Mouse (Mus musculus) midbrain, embryonic 11.5 days (tissue): ENCODE measurements at regions not wholly inside any gene's neighbourhood (a gene's known extent, or its start where the extent isn't known, plus 50 kb on each side); places are given as distances from the start of the nearest gene placed in this dataset.

Source experiments
- ATAC-seq: fragments of 200-750 bp; cut with Nextera tagmentation; 2 replicates; pipeline ENCODE4 v1.8.0; 2017; ENCODE audit warnings: moderate TSS enrichment, moderate library complexity; ENCODE audit not compliant: low FRiP score
- DNase-seq: peaks from one replicate; pipeline ENCODE4 v3.0.0; 2015; ENCODE audit warnings: low spot score; ENCODE audit errors: missing footprints
- H3K27ac ChIP-seq: fragments of 300-500 bp; sonication (generic); 2 replicates; pipeline ENCODE4 v1.5.1; 2014; ENCODE audit warnings: low read depth, low read length
- H3K27me3 ChIP-seq: fragments of 300-500 bp; sonication (generic); 2 replicates; pipeline ENCODE4 v1.6.1; 2014; ENCODE audit warnings: mild to moderate bottlenecking, low read length, moderate library complexity, mixed read lengths; ENCODE audit not compliant: control insufficient read depth, insufficient read depth
- H3K36me3 ChIP-seq: fragments of 300-500 bp; sonication (generic); 2 replicates; pipeline ENCODE4 v1.6.1; 2014; ENCODE audit warnings: mild to moderate bottlenecking, low read length, moderate library complexity, mixed read lengths; ENCODE audit not compliant: control insufficient read depth, insufficient read depth
- H3K4me1 ChIP-seq: fragments of 300-500 bp; sonication (generic); 2 replicates; pipeline ENCODE4 v1.6.1; 2014; ENCODE audit warnings: low read length; ENCODE audit not compliant: control insufficient read depth, insufficient read depth
- H3K4me2 ChIP-seq: fragments of 300-500 bp; sonication (generic); 2 replicates; pipeline ENCODE4 v1.6.1; 2014; ENCODE audit warnings: mild to moderate bottlenecking, moderate library complexity
- H3K4me3 ChIP-seq: fragments of 300-500 bp; sonication (generic); 2 replicates; pipeline ENCODE4 v1.5.1; 2014; ENCODE audit warnings: low read depth, low read length
- H3K9ac ChIP-seq: fragments of 300-500 bp; sonication (generic); 2 replicates; pipeline ENCODE4 v1.6.1; 2014; ENCODE audit warnings: low read length
- H3K9me3 ChIP-seq: fragments of 300-500 bp; sonication (generic); 2 replicates; pipeline ENCODE4 v1.6.1; 2016; ENCODE audit warnings: low read length; ENCODE audit not compliant: control insufficient read depth
- WGBS: fragments of 180-500 bp; shearing (Covaris S2); extraction: QIAGEN DNeasy Blood & Tissue Kit; methylation state at CpG from one replicate; pipeline ENCODE4 v1.1.7; 2014; 5-methylcytosine and 5-hydroxymethylcytosine counted together

- no peak for ATAC-seq
- Histone ChIP-seq H3K9me3 (no peaks in the 10 kb centered on the region), H3K36me3 (no peaks in the 10 kb centered on the region), H3K4me3 (no peak overlapping the region), H3K4me2 (no peak overlapping the region), H3K27me3 (no peaks in the 10 kb centered on the region), H3K27ac (no peak overlapping the region), H3K4me1 (no peaks in the 10 kb centered on the region), H3K9ac (no peak overlapping the region)
- DNase-seq, result no peak
- 88% methylated on average over 9 of the region's 9 CpGs for WGBS
These were observed 94.9 kb downstream of the Plppr4 start for GRCm38 (mm10) chr3:117265790-117266189.

GRCm38 (mm10) chr3:117247833-117248232 is 112.8 kb downstream of the Plppr4 start:
- ATAC-seq (no peak), DNase-seq (no peak)
- no peaks in the 10 kb centered on the region for H3K9me3 ChIP-seq
- H3K27me3 ChIP-seq, result no peaks in the 10 kb centered on the region
- no peak overlapping the region for H3K9ac ChIP-seq
- H3K4me3 ChIP-seq, result no peak overlapping the region
- no peak overlapping the region for H3K4me2 ChIP-seq
- no peak overlapping the region for H3K27ac ChIP-seq
- no peaks in the 10 kb centered on the region for H3K36me3 ChIP-seq
- no peaks in the 10 kb centered on the region for H3K4me1 ChIP-seq

GRCm38 (mm10) chr3:117241810-117242209 is 118.9 kb downstream of the Plppr4 start:
- WGBS, result 91% methylated on average over 6 of the region's 6 CpGs
- ATAC-seq, result no peak
- Histone ChIP-seq H3K36me3 (no peaks in the 10 kb centered on the region), H3K9me3 (no peaks in the 10 kb centered on the region), H3K4me2 (no peak overlapping the region), H3K4me1 (no peaks in the 10 kb centered on the region), H3K9ac (no peak overlapping the region), H3K27ac (no peak overlapping the region), H3K27me3 (no peaks in the 10 kb centered on the region), H3K4me3 (no peak overlapping the region)
- DNase-seq, result no peak

GRCm38 (mm10) chr3:117226616-117227015 is 134.1 kb downstream of the Plppr4 start:
- DNase-seq, result peak; percentile 41

GRCm38 (mm10) chr3:117225041-117225440 is 135.6 kb downstream of the Plppr4 start:
- WGBS, result 77% methylated on average over 2 of the region's 2 CpGs
- no peak for ATAC-seq
- H3K9ac ChIP-seq, result no peak overlapping the region

More at GRCm38 (mm10) chr3:117226616-117227015, 134.1 kb downstream of the Plppr4 start:
- no peak overlapping the region for H3K4me2 ChIP-seq
- no peak for ATAC-seq
- no peak overlapping the region for H3K27ac ChIP-seq
- H3K9ac ChIP-seq, result no peak overlapping the region
- H3K27me3 ChIP-seq, result no peaks in the 10 kb centered on the region
- no peaks in the 10 kb centered on the region for H3K9me3 ChIP-seq
- no peak overlapping the region for H3K4me3 ChIP-seq
- 89% methylated on average over 3 of the region's 3 CpGs for WGBS
- no peaks in the 10 kb centered on the region for H3K4me1 ChIP-seq
- no peaks in the 10 kb centered on the region for H3K36me3 ChIP-seq

GRCm38 (mm10) chr3:117217952-117218351 is 142.7 kb downstream of the Plppr4 start:
- Histone ChIP-seq H3K4me3 (no peak overlapping the region), H3K9me3 (no peaks in the 10 kb centered on the region), H3K27me3 (no peaks in the 10 kb centered on the region), H3K27ac (no peak overlapping the region), H3K9ac (no peak overlapping the region), H3K36me3 (no peaks in the 10 kb centered on the region), H3K4me1 (no peaks in the 10 kb centered on the region), H3K4me2 (no peak overlapping the region)
- DNase-seq, result no peak
- WGBS, result 70% methylated on average over 1 of the region's 1 CpGs
- ATAC-seq, result no peak

More at GRCm38 (mm10) chr3:117225041-117225440, 135.6 kb downstream of the Plppr4 start:
- no peaks in the 10 kb centered on the region for H3K9me3 ChIP-seq
- H3K4me1 ChIP-seq, result no peaks in the 10 kb centered on the region
- no peak overlapping the region for H3K4me2 ChIP-seq
- no peaks in the 10 kb centered on the region for H3K27me3 ChIP-seq
- H3K4me3 ChIP-seq, result no peak overlapping the region
- H3K36me3 ChIP-seq, result no peaks in the 10 kb centered on the region
- DNase-seq, result peak; percentile 41
- H3K27ac ChIP-seq, result no peak overlapping the region

- no peak overlapping the region for H3K4me3 ChIP-seq
- H3K36me3 ChIP-seq, result no peaks in the 10 kb centered on the region
- H3K4me2 ChIP-seq, result no peak overlapping the region
- no peak for ATAC-seq
- no peak overlapping the region for H3K9ac ChIP-seq
- H3K27ac ChIP-seq, result no peak overlapping the region
- no peaks in the 10 kb centered on the region for H3K27me3 ChIP-seq
- WGBS, result 76% methylated on average over 1 of the region's 1 CpGs
- H3K9me3 ChIP-seq, result no peaks in the 10 kb centered on the region
- DNase-seq, result no peak
- H3K4me1 ChIP-seq, result no peaks in the 10 kb centered on the region
These were observed 168.8 kb downstream of the Plppr4 start for GRCm38 (mm10) chr3:117191903-117192302.

- Histone ChIP-seq H3K27me3 (no peaks in the 10 kb centered on the region), H3K9ac (no peak overlapping the region), H3K4me1 (no peaks in the 10 kb centered on the region), H3K9me3 (no peaks in the 10 kb centered on the region), H3K27ac (no peak overlapping the region), H3K4me3 (no peak overlapping the region), H3K4me2 (no peak overlapping the region), H3K36me3 (no peaks in the 10 kb centered on the region)
- ATAC-seq, result peak; percentile 33; the same call in 1 of the 2 replicates
- DNase-seq, result no peak
- WGBS, result 45% methylated on average over 3 of the region's 3 CpGs
These were observed 171.7 kb downstream of the Plppr4 start for GRCm38 (mm10) chr3:117188782-117189500.

GRCm38 (mm10) chr3:117183654-117184184 is 177.0 kb downstream of the Plppr4 start:
- no peak for DNase-seq

More at GRCm38 (mm10) chr3:117183654-117184184, 177.0 kb downstream of the Plppr4 start:
- Histone ChIP-seq H3K4me2 (no peak overlapping the region), H3K9me3 (no peaks in the 10 kb centered on the region), H3K27ac (no peak overlapping the region), H3K36me3 (no peaks in the 10 kb centered on the region), H3K4me3 (no peak overlapping the region), H3K9ac (no peak overlapping the region), H3K4me1 (no peaks in the 10 kb centered on the region), H3K27me3 (no peaks in the 10 kb centered on the region)
- WGBS, result 95% methylated on average over 4 of the region's 4 CpGs
- ATAC-seq, result no peak
